In the genomic region with DNA sequence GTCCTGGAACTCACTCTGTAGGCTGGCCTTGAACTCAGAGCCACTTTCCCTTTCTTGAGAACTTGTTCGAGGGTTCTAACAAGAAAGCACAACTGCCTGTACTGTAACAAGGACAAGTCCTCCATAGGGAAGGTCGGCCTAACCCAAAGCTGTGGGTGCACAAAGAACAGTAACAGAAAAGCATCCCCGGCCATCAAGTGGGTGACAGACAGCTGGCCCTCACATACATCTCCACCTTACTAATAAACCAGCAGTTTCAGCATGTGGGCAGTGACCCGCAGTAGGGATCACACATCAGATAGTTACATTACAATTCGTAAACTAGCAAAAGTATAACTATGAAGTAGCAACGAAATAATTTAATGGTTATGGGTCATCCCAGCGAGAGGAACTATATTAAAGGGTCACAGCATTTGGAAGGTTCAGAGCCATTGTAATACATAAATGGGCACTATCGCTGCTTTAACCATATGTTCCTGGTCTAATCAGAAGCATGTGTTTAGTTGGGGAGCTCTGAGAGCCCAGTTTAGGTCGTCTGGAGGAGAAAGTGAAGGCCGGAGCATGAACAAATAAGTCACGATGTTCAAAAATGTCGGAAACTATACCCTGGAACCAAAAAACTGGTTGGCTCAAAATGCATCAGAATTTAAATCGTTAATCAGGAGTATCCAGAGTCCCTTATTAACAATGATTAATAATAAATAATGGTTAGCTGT, we compare ENCODE assay signal across 8 mouse cellular contexts. TPM values are rescaled to one million over a fixed set of nuclear protein-coding genes. Genes with fewer than 3 reads are reported as not detected.
DNase-seq lines count a peak whose midpoint lies in the region; ATAC-seq and TF ChIP-seq lines count a peak whose summit lies in the region.

No protein-coding gene starts in this region.

- H3K27me3 ChIP-seq in kidney, embryonic 16.5 days (ENCODE audit: insufficient read depth, low read length) = no peaks in the 10 kb centered on the region
- no peaks in the 10 kb centered on the region for H3K27me3 ChIP-seq in midbrain, embryonic 12.5 days

- WGBS in kidney, embryonic 16.5 days = 35% methylated on average over 13 of the region's 13 CpGs
- 37% methylated on average over 13 of the region's 13 CpGs for WGBS in midbrain, embryonic 12.5 days

- no peak for TF ChIP-seq CTCF in bone marrow macrophage, adult 2 months (IDR thresholded peaks at IDR 0.05; ENCODE audit: low read depth, low read length)

- no peak for TF ChIP-seq POLR2A in bone marrow macrophage, adult 2 months (IDR thresholded peaks at IDR 0.05; ENCODE audit: borderline replicate concordance, low read depth, low read length)

- H3K36me3 ChIP-seq in kidney, embryonic 16.5 days (ENCODE audit: insufficient read depth, low read length) = peaks cover 19% of the 10 kb centered on the region
- H3K36me3 ChIP-seq in midbrain, embryonic 12.5 days = peaks cover 23% of the 10 kb centered on the region

- peak; percentile 20 for ATAC-seq in kidney, embryonic 16.5 days (ENCODE audit: low FRiP score, low TSS enrichment)
- peak; percentile 34; the same call in 1 of the 2 replicates for ATAC-seq in midbrain, embryonic 12.5 days (ENCODE audit: low FRiP score, low read depth)

- H3K27ac ChIP-seq in kidney, embryonic 16.5 days (ENCODE audit: low read length) = 0 out of 2 replicates have a peak overlapping the region, but pooled peaks have one; percentile 43
- H3K27ac ChIP-seq in bone marrow macrophage, adult 2 months (ENCODE audit: insufficient read depth, low read depth, low read length) = peak overlapping the region; percentile 44
- peak overlapping the region; percentile 78 for H3K27ac ChIP-seq in midbrain, embryonic 12.5 days (replicated peaks)

- peak overlapping the region; percentile 91 for H3K4me3 ChIP-seq in kidney, embryonic 16.5 days (ENCODE audit: low read length)
- H3K4me3 ChIP-seq in bone marrow macrophage, adult 2 months (ENCODE audit: insufficient read depth, low read length) = peak overlapping the region; percentile 79
- H3K4me3 ChIP-seq in midbrain, embryonic 12.5 days = peak overlapping the region; percentile 81

- H3K9me3 ChIP-seq in kidney, embryonic 16.5 days (ENCODE audit: low read length) = no peaks in the 10 kb centered on the region
- H3K9me3 ChIP-seq in midbrain, embryonic 12.5 days = no peaks in the 10 kb centered on the region

- H3K4me2 ChIP-seq in kidney, embryonic 16.5 days (replicated peaks; ENCODE audit: low read depth, low read length) = peak overlapping the region; percentile 70
- H3K4me2 ChIP-seq in midbrain, embryonic 12.5 days (replicated peaks) = peak overlapping the region; percentile 66

- DNase-seq in kidney, adult 18-20 months = no peak
- peak; percentile 5 for DNase-seq in heart, postnatal 4 days
- no peak for DNase-seq in layer of hippocampus, postnatal 36 days
- no peak for DNase-seq in thymus, postnatal 10 days (ENCODE audit: low spot score in 2 of 2)
- no peak for DNase-seq in spleen, postnatal 36 days (ENCODE audit: low spot score in 2 of 2)

- H3K9ac ChIP-seq in kidney, embryonic 16.5 days (replicated peaks; ENCODE audit: low read length) = peak overlapping the region; percentile 94
- H3K9ac ChIP-seq in midbrain, embryonic 12.5 days (replicated peaks) = peak overlapping the region; percentile 88

- peaks cover 7% of the 10 kb centered on the region for H3K4me1 ChIP-seq in kidney, embryonic 16.5 days (ENCODE audit: insufficient read depth, low read length)
- peaks cover 6% of the 10 kb centered on the region for H3K4me1 ChIP-seq in bone marrow macrophage, adult 2 months (ENCODE audit: control insufficient read depth, insufficient read depth, low read length)
- H3K4me1 ChIP-seq in midbrain, embryonic 12.5 days = peaks cover 14% of the 10 kb centered on the region

RNA-seq across cellular contexts. Expression of a gene that starts 0.6 kb away (rescaled TPM):
- 27.6 and 36.4 TPM in 2 replicates for polyA plus RNA-seq in kidney, embryonic 16.5 days (2015; fragmentation: Nextera tagmentation; extraction: Ambion mirVana)
- 21.4 and 25.7 TPM in 2 replicates for polyA plus RNA-seq in bone marrow macrophage, adult 2 months (2012; ENCODE audit: insufficient read depth, insufficient read length, missing spikeins)
- total RNA-seq in heart, postnatal 4 days (2021) = 10 to 100 TPM; 11.8 to 15.6 TPM
- polyA plus RNA-seq in midbrain, embryonic 12.5 days (2016; fragmentation: Nextera tagmentation; extraction: Ambion mirVana) = 45.0 and 45.8 TPM in 2 replicates
- 10 to 100 TPM; 30.3 to 30.9 TPM for total RNA-seq in layer of hippocampus, postnatal 36 days (2021)

RNA-seq across cellular contexts. Expression of a gene that starts 25.4 kb away (rescaled TPM):
- polyA plus RNA-seq in kidney, embryonic 16.5 days (2015; fragmentation: Nextera tagmentation; extraction: Ambion mirVana) = 0.40 TPM in 1 of 2 replicates, not detected in the other
- polyA plus RNA-seq in bone marrow macrophage, adult 2 months (2012; ENCODE audit: insufficient read depth, insufficient read length, missing spikeins) = 0.56 TPM in 1 of 2 replicates, not detected in the other
- not detected for total RNA-seq in heart, postnatal 4 days (2021)
- 1.1 and 1.2 TPM in 2 replicates for polyA plus RNA-seq in midbrain, embryonic 12.5 days (2016; fragmentation: Nextera tagmentation; extraction: Ambion mirVana)
- 10 to 100 TPM; 12.4 to 13.5 TPM for total RNA-seq in layer of hippocampus, postnatal 36 days (2021)

RNA-seq across cellular contexts. Expression of a gene that starts 48.2 kb away (rescaled TPM):
- polyA plus RNA-seq in kidney, embryonic 16.5 days (2015; fragmentation: Nextera tagmentation; extraction: Ambion mirVana) = 113 and 114 TPM in 2 replicates
- 132 and 147 TPM in 2 replicates for polyA plus RNA-seq in bone marrow macrophage, adult 2 months (2012; ENCODE audit: insufficient read depth, insufficient read length, missing spikeins)
- total RNA-seq in heart, postnatal 4 days (2021) = 10 to 100 TPM; 58.9 to 59.1 TPM
- 73.3 and 79.9 TPM in 2 replicates for polyA plus RNA-seq in midbrain, embryonic 12.5 days (2016; fragmentation: Nextera tagmentation; extraction: Ambion mirVana)
- total RNA-seq in layer of hippocampus, postnatal 36 days (2021) = 100 to 1,000 TPM; 107 to 121 TPM
